Mouse (Mus musculus) spleen, adult 2 months (tissue): ENCODE results near the gene Bank1. TPM values are rescaled to one million over a fixed set of nuclear protein-coding genes. Genes with fewer than 3 reads are reported as not detected.

Experiments
- DNase-seq, 2 experiments: peaks; one replicate each; pipeline versions ENCODE4 v3.0.0 to v3.0.0-alpha.2; 2012 to 2021; ENCODE audit warnings: low spot score in 2 of 2, low read depth in 1 of 2
- H3K27ac ChIP-seq: fragments of 200-500 bp; 2 replicates; pipeline ENCODE4 v1.5.1; 2012; ENCODE audit warnings: low read length, inconsistent platforms; ENCODE audit not compliant: insufficient read depth
- H3K27me3 ChIP-seq: fragments of 200-500 bp; 2 replicates; pipeline ENCODE4 v1.6.1; 2012; ENCODE audit warnings: mild to moderate bottlenecking, moderate library complexity, low read length, inconsistent platforms; ENCODE audit not compliant: control insufficient read depth, insufficient read depth
- H3K36me3 ChIP-seq: fragments of 200-500 bp; 2 replicates; pipeline ENCODE4 v1.6.1; 2012; ENCODE audit warnings: mild to moderate bottlenecking, low read length, inconsistent platforms; ENCODE audit not compliant: control insufficient read depth, insufficient read depth
- H3K4me1 ChIP-seq: fragments of 200-500 bp; 2 replicates; pipeline ENCODE4 v1.6.1; 2011; ENCODE audit warnings: inconsistent platforms; ENCODE audit not compliant: control insufficient read depth, insufficient read depth, insufficient read length
- H3K4me3 ChIP-seq: fragments of 200-500 bp; 2 replicates; pipeline ENCODE4 v1.5.1; 2011; ENCODE audit warnings: mild to moderate bottlenecking, inconsistent platforms; ENCODE audit not compliant: insufficient read depth, insufficient read length; ENCODE audit errors: extremely low read depth
- CTCF ChIP-seq: fragments of 200-500 bp; IDR thresholded peaks from 2 replicates; pipeline ENCODE4 v1.5.1; 2011; ENCODE audit warnings: mild to moderate bottlenecking, inconsistent platforms; ENCODE audit not compliant: insufficient read depth, insufficient read length, insufficient replicate concordance; ENCODE audit errors: extremely low read depth
- POLR2A ChIP-seq: fragments of 200-500 bp; IDR thresholded peaks from 2 replicates; pipeline ENCODE4 v1.6.1; 2011; ENCODE audit warnings: low read depth, low read length, inconsistent platforms
- WGBS: fragments of 180-500 bp; shearing (Covaris S2); methylation state at CpG from one replicate; pipeline ENCODE4 v1.1.7; 2018; 5-methylcytosine and 5-hydroxymethylcytosine counted together
- polyA plus RNA-seq: library from polyadenylated mRNA; depleted of rRNA; stranded (reverse); fragments of >200 nt; gene quantifications from 2 replicates; pipeline ENCODE4 v1.2.3, GENCODE M21; 2012

Bank1 gene
- polyA plus RNA-seq, 1 experiment = 23.4 TPM

DNA sequence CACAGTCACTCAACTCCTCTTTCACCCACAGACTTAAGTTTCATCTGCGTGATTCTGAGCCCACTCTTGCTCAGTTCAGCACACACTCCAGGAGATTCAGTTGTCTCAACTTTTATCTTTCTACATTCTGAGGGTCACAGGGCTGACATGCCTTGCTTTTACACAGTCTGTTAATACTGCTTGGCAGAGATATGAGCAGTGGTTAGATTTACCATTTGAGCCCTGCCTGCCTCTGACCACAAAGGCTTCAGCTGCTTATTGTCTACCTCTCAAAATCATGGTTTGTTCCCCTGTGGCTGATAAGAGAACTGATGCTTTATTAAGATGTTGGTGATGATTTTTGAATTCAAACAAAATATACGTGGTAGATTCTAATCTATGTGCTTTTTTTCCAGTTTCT lies 264.0 kb downstream of the Bank1 start:
- Histone ChIP-seq H3K27me3 (no peaks in the 10 kb centered on the region), H3K4me1 (no peaks in the 10 kb centered on the region), H3K36me3 (peaks cover 12% of the 10 kb centered on the region), H3K4me3 (no peak overlapping the region), H3K27ac (no peak overlapping the region)
- DNase-seq = no peak
- 32% methylated on average over 2 of the region's 2 CpGs for WGBS
- no peak for TF ChIP-seq POLR2A
- TF ChIP-seq CTCF = no peak

DNA sequence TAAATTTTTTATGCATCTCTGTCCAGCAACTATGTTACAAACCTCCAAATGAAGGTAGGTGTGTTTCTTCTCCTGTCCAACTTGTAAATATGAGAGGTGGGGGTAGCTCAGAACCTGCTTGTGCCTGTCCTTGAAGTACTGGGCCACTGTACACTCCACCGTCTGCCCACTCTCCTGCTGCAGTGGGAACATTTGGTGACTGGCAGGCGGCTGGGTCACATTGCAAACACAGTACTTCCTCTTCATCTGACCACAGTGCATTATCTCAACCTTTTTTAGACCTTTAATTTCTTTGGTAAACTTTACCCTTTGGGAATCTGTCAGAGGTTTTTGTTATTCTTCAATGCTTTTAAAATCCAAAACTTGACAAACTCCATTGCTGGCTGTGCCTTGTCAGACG lies 275.2 kb downstream of the Bank1 start:
- Histone ChIP-seq H3K27ac (no peak overlapping the region), H3K4me3 (no peak overlapping the region), H3K4me1 (no peaks in the 10 kb centered on the region), H3K27me3 (no peaks in the 10 kb centered on the region), H3K36me3 (peaks cover 15% of the 10 kb centered on the region)
- DNase-seq = no peak
- 53% methylated on average over 3 of the region's 3 CpGs for WGBS
- no peak for TF ChIP-seq CTCF
- no peak for TF ChIP-seq POLR2A

DNA sequence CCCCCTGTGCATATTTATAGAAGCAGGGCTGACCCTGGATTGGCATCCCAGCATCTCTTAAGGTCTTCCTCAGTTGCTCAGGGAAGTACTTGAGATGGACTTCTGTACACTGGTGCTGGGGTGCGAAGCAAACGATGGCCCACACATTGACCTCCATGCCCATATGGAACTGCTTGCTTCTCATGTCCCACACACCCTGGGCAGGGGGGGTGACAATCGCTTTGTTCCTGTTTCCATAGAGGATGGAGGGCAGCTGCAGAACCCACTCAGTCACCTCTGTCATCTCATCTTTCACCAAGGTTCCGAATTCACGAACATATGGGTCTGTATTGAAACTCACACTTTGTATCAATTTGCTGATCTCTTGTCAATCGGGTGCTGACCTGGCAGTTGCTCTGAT lies 275.7 kb downstream of the Bank1 start:
- Histone ChIP-seq H3K4me3 (no peak overlapping the region), H3K4me1 (no peaks in the 10 kb centered on the region), H3K36me3 (peaks cover 15% of the 10 kb centered on the region), H3K27me3 (no peaks in the 10 kb centered on the region), H3K27ac (no peak overlapping the region)
- DNase-seq = no peak
- TF ChIP-seq CTCF (no peak), POLR2A (no peak)
- WGBS = 81% methylated on average over 6 of the region's 6 CpGs

DNA sequence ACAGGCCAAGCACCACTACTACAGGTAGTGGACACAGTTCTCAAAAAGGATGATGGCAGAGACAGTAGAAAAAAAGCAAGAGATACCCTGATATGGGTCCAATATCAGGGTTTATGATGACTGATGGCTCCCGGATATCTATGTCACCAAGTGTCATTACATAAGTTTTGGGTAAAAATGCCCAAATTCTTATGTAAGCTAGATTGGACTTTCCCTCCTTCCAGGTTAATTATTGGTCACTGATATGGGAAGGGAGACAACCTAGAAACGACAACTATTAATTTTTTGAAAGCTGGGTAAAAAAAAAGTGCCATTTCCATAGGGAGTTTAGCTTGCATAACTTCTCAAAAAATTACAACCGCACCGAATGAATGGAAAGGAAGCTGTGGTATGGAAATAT lies 277.8 kb downstream of the Bank1 start:
- no peak overlapping the region for H3K4me3 ChIP-seq
- TF ChIP-seq CTCF = no peak
- no peak for TF ChIP-seq POLR2A
- DNase-seq = no peak

DNA sequence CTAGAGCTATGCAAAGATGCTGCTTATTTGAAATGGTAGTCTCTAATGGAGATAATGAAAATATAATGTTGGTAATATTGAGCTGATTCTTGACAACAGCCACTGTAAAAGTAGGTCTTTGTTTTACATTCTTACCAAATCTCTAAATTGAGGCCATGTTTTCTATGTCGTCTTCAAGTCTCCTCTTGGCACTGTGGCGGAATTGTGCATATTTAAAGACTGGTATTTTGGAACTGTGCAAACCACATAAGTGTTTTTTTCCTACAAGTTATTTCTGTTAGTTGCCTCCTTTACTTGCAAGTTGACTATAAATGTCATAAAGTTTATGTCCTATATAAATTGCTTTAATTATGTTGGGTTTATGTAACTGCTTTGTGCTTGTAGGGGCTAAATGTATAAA lies 280.5 kb downstream of the Bank1 start:
- DNase-seq = no peak
- no peak overlapping the region for H3K27ac ChIP-seq
- TF ChIP-seq POLR2A = no peak
- TF ChIP-seq CTCF = no peak
- peaks cover 1% of the 10 kb centered on the region; the same call in 1 of the 2 replicates for H3K36me3 ChIP-seq
- no peaks in the 10 kb centered on the region for H3K4me1 ChIP-seq
- H3K4me3 ChIP-seq = no peak overlapping the region
- 92% methylated on average over 2 of the region's 2 CpGs for WGBS
- no peaks in the 10 kb centered on the region for H3K27me3 ChIP-seq

More for the DNA sequence above, 277.8 kb downstream of the Bank1 start:
- no peaks in the 10 kb centered on the region for H3K27me3 ChIP-seq
- H3K36me3 ChIP-seq = peaks cover 11% of the 10 kb centered on the region
- H3K27ac ChIP-seq = no peak overlapping the region
- H3K4me1 ChIP-seq = no peaks in the 10 kb centered on the region
- 24% methylated on average over 4 of the region's 4 CpGs for WGBS

DNA sequence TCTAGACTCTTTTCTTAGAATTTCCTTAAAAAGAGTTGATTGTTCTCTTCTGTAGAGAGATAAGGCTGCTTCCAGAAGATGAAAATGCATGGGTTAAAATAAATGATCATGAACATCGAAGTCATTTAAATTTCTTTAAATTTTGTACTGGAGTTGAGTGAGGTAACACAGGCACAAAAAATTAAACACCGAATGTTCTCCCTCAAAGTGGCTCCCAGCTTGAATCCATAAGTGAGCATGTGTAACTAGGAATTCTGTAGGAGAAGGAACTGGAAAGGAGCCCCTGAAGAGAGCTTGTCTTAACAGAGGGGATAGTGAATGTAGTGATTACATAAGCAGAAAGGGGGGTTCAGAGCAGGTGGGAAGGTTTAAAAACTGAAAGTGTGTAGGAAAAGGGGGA lies 285.8 kb downstream of the Bank1 start:
- TF ChIP-seq CTCF (no peak), POLR2A (no peak)
- Histone ChIP-seq H3K27ac (no peak overlapping the region), H3K36me3 (no peaks in the 10 kb centered on the region), H3K27me3 (no peaks in the 10 kb centered on the region), H3K4me1 (no peaks in the 10 kb centered on the region), H3K4me3 (no peak overlapping the region)
- DNase-seq = no peak
- WGBS = 92% methylated on average over 2 of the region's 2 CpGs

DNA sequence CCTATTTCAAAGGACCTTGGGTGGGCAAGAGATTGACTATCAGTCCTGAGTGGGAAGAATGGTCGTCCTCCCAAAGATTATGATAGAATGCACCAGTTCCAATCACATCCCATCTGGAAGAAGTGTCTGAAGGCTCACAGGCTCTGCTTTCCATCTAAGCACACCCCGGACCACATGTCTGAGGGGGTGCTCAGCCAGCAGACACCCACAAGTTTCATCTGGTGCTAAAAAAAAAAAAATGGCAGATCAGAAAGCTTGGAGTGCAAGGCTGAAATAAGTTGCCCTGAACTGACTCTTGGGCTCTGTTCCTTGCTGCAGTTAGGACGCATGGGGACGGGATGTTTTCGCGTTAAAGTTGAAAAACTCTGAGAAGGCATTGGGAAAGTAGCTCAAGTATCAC lies 286.4 kb downstream of the Bank1 start:
- Histone ChIP-seq H3K27me3 (no peaks in the 10 kb centered on the region), H3K4me1 (no peaks in the 10 kb centered on the region), H3K4me3 (no peak overlapping the region), H3K36me3 (no peaks in the 10 kb centered on the region), H3K27ac (no peak overlapping the region)
- TF ChIP-seq POLR2A = no peak
- 90% methylated on average over 6 of the region's 6 CpGs for WGBS
- DNase-seq = no peak

DNA sequence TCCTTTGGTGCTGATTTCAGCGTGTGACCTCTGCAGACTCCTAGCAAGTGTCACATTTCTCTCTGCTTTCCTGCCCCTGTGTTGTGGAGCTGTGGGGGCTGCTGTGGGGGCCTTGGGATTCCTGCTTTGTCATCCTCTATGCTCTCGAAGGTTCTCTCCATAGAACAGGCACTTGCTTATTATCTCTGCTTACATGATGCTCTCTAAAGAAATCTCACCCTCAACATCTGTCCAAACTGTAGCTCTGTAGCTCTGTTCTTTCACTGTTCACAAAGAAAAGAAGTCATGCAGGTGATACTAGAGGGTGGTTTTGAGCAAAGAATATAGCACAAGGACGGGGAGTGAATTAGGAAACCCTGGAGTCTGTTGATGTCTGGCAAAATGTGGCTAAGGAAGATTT lies 288.6 kb downstream of the Bank1 start:
- 56% methylated on average over 3 of the region's 3 CpGs for WGBS
- H3K36me3 ChIP-seq = no peaks in the 10 kb centered on the region
- no peaks in the 10 kb centered on the region for H3K27me3 ChIP-seq
- TF ChIP-seq CTCF (no peak), POLR2A (no peak)
- DNase-seq = no peak
- H3K27ac ChIP-seq = no peak overlapping the region
- H3K4me1 ChIP-seq = no peaks in the 10 kb centered on the region
- H3K4me3 ChIP-seq = no peak overlapping the region
